Mouse (Mus musculus): Measurements from ENCODE around the gene Tex22.
A peak's percentile ranks its signal among the peaks of the same experiment; 100 is the strongest.

Gene Tex22

DNA sequence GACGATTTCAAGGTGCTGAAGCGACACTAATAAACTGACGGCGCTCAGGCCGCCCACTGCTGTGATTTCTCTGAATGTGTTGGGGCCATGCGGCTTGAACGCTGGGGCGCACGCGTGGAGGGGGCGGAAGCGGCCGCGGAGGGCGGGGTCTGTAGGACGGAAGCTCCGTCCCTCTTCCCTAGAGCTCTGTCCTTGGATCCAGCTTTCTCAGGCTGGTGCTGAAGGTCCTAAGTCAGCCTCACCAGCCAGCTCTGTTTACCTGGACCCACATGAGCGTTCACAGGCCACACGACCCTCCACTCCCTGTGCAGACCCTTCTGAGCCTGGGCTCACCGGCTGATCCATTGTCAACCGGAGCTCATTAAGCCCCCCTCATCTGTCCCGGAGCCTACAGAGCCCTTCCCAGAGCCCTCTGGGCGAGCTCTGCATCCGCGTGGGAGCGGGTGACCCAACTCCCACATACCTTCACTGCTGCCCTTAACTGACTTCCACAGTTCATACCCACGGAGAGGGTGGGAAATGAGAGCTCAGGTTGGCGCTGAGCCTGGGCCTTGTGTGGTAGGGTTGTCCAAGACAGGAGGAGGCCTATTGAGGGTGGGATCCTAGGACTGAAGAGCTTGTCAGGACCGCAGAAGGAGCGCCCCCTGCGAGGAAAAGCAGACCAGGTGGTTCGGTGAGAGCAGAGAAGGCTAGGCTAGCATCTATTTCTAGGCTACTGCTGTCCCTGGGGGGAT lies at the start of gene Tex22:
Gene Tex22, plus strand, starts transcription at position 174 of the 734 bp plus-strand sequence.
- DNase-seq (ENCODE audit: low spot score): peak; percentile 78

GRCm38 (mm10) chr12:113026557-113026956 lies 47.7 kb upstream of the Tex22 start:
- DNase-seq (ENCODE audit: low spot score): no peak

GRCm38 (mm10) chr12:113027495-113027894 lies 46.8 kb upstream of the Tex22 start:
- no peak for DNase-seq (ENCODE audit: low spot score)

- DNase-seq (ENCODE audit: low spot score): no peak
Measured at GRCm38 (mm10) chr12:113028067-113028466, 46.2 kb upstream of the Tex22 start.

GRCm38 (mm10) chr12:113028898-113029297 lies 45.4 kb upstream of the Tex22 start:
- DNase-seq (ENCODE audit: low spot score): no peak

- DNase-seq (ENCODE audit: low spot score): peak; percentile 35
Measured at GRCm38 (mm10) chr12:113030046-113030445, 44.3 kb upstream of the Tex22 start.

GRCm38 (mm10) chr12:113030993-113031392 lies 43.3 kb upstream of the Tex22 start:
- no peak for DNase-seq (ENCODE audit: low spot score)

DNA sequence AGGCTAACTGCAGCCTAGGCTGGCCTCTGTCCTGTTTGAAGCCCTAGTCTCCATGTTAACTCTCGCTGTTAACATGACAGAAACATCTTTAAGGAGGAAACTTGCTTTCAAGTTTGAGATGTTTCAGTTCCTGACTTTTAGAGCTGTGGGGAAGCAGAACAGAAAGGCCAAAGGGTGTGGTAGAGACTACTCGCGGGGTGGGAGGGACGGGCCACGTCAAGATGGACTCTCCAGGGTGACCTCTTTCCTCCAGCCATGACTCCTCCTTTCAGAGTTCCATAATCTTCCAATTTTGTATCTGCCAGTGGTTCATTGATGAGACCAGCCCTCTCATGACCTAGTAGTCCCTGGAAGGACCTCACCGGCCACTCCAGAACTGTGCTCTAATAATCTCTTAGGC lies 42.9 kb upstream of the Tex22 start:
- DNase-seq (ENCODE audit: low spot score): no peak

GRCm38 (mm10) chr12:113032296-113033250 lies 41.7 kb upstream of the Tex22 start:
- DNase-seq (ENCODE audit: low spot score): no peak

GRCm38 (mm10) chr12:113035093-113035492 lies 39.2 kb upstream of the Tex22 start:
- DNase-seq (ENCODE audit: low spot score): no peak

GRCm38 (mm10) chr12:113036996-113037395 lies 37.3 kb upstream of the Tex22 start:
- DNase-seq (ENCODE audit: low spot score): no peak

GRCm38 (mm10) chr12:113038414-113038813 lies 35.9 kb upstream of the Tex22 start:
- no peak for DNase-seq (ENCODE audit: low spot score)

DNA sequence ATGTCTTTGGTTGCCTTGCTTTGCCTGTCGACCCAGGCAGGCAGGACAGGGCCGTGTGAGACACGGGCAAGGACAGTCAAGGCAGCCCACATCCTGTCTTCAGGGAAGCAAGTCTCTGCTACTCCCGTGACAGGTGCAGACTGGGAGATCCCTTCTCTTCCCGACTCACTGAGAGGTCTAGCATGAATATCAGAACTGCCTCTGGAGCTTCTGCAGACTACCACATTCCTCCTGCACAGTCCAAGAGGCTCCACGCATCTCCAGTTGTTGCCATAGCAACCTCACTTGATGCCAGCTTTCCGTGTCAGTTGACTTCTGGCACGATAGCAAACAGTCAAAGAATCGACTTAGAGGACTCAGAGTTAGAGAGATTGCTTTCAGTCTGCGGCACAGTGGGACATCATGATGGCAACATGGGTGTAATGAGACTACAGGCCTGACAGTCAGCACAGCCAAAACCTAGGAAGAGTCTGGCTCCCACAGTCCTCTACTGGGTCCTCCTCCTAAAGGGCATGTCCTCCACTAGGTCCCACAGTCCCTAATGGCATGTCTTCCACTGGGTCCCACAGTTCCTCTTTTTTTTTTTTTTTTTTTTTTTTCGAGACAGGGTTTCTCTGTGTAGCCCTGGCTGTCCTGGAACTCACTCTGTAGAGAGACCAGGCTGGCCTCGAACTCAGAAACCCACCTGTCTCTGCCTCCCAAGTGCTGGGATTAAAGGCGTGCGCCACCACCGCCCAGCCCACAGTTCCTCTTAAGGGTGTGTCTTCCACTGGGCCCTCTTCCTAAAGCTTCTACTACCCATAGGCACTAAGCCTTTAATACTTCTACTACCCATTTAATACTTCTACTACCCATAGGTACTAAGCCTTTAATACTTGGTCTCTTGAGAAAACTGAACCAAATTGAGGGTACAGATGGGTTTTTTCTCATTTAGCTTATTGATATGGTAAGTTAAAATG lies 32.5 kb upstream of the Tex22 start:
- no peak for DNase-seq (ENCODE audit: low spot score)

GRCm38 (mm10) chr12:113042543-113042942 lies 31.8 kb upstream of the Tex22 start:
- no peak for DNase-seq (ENCODE audit: low spot score)

DNA sequence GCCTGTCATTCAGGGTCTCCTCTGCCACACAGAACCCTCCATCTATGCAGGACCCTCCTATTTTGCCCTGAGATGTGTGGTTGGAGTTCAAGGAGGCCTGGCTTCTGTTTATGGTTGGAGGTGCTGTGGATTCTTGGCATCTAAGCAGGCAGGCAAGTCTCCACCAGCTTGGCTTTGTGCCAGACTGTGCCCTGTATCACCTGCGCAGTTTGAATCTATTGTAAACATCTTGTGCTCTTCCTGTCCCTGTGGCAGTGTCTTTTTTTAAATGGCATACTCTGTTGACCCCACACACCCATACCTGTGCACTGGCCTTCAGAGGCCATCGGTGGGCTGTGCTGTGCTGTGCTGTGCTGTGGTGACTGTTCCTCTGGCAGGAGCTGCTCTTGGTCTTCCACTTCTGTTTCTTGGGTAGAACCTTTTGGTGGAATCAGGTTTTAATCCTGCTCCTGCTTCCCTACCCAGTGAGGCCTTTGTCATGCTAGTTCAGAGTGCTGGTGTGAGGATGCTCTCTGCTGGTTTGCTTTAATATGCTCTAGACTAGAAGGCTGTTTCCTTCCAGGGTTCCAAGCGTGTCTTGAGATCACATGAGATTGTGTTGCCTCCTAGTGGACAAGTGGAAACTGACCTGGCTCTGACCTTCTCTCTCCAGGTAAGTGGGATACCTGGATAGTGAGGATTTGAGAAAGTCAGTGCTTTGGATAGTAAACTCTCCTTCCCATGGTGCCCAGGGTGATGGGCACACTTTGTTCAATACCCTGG lies 29.2 kb upstream of the Tex22 start:
- no peak for DNase-seq (ENCODE audit: low spot score)

DNA sequence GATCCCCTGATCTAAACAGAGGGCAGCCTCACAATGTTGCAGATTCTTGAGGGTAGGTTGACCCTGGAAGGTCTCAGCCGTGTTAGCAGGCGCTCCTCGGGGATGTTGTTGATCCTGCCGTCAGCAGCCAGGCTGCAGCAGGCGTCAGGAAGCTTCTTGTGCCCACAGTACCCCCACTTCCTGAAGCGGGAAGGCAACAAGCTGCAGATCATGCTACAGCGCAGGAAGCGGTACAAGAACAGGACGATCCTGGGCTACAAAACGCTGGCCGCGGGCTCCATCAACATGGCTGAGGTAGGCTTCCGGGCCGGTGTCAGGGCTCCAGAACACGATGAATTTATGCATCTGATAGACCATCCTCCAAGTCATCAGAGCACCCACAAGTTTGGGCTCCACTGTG lies 27.4 kb upstream of the Tex22 start:
- no peak for DNase-seq (ENCODE audit: low spot score)

GRCm38 (mm10) chr12:113048103-113048502 lies 26.2 kb upstream of the Tex22 start:
- DNase-seq (ENCODE audit: low spot score): no peak

DNA sequence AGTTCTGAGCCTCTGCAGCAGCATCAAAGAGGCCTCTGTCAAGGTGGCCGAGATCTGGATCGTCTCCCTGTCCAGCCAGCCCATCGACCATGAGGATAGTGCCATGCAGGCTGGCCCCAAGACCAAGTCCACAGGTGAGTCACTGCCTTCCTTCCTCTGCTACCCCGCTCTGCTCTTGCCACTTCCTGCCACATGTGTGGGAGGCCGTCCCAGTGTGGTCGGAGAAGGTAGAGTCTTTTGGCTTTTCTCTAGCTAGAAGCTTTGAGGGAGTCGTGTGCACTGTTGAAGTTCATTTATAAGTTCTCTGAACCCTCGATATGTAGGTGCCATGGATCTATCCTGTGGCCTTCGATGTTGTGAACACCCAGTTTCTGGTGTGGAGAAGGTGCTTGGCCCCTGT lies 24.5 kb upstream of the Tex22 start:
- DNase-seq (ENCODE audit: low spot score): no peak

DNA sequence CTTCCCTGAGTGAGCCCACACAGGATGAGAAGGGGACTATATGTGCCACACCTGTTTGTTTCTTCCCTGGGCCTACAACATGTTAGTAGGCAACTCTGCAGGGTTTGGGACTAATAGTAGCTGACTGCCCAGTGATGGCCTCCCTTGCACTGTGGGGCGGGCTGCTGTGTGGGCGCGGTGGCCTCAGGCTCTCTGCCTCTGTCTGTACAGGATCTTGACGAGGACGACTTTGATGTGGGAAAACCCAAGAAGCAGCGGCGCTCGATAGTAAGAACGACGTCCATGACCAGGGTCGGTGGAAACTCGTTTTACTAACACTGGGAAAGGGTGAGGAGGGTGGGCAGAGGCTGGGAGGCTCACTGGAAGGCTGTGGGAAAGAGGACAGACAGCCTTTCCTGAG lies 23.6 kb upstream of the Tex22 start:
- no peak for DNase-seq (ENCODE audit: low spot score)

- DNase-seq (ENCODE audit: low spot score): peak; percentile 32
Measured at GRCm38 (mm10) chr12:113051628-113052403, 22.5 kb upstream of the Tex22 start.
